ENCODE assay signal across 8 mouse cellular contexts in the genomic region with DNA sequence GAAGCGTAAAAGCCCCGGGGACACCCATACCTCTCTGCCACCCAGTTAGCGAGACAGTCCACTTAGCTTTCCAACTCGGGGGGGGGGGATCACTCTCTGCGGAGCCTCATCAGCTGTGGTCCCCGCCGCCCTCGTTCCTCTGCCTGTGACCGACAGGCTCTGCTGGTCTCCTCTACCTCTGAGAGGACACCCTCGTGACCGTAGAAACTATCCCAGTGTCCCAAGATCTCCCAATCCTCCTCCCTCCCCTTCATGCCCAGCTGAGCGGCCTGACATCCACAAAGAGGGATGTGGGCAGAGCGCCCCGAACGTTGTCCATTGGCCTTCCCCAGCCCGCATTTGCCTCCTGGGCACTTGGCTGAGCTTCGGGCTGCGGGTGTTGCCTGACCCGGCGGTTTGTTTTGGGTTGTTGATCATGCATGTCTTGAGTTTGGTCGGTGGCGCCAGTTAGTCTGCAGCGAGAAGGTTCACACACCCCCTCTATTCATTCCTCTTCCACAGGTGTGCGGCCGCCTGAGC. TPM values are rescaled to one million over a fixed set of nuclear protein-coding genes. Genes with fewer than 3 reads are reported as not detected.
DNase-seq lines count a peak whose midpoint lies in the region; ATAC-seq and TF ChIP-seq lines count a peak whose summit lies in the region.

No protein-coding gene starts in this region.

- peak; percentile 10 to 18 for DNase-seq in left cerebral cortex, postnatal 14 days (ENCODE audit: low spot score in 2 of 2)
- no peak for DNase-seq in left cerebral cortex, adult 8-10 months (ENCODE audit: low spot score in 2 of 2)
- DNase-seq in right cerebral cortex, adult 18-20 months, result peak; percentile 8
- DNase-seq in c-Kit-positive CD71-positive TER-119-positive erythroid progenitor cells, embryonic 14.5 days (ENCODE audit: low spot score), result no peak

- H3K4me2 ChIP-seq in heart, embryonic 12.5 days, result peak overlapping the region; percentile 98
- peak overlapping the region; percentile 85 for H3K4me2 ChIP-seq in kidney, embryonic 15.5 days
- peak overlapping the region; percentile 94 for H3K4me2 ChIP-seq in lung, embryonic 16.5 days (ENCODE audit: low read depth, low read length)

- H3K4me3 ChIP-seq in cortical plate, adult 2 months (ENCODE audit: insufficient read depth, low read length), result peak overlapping the region; percentile 84
- peak overlapping the region; percentile 65 for H3K4me3 ChIP-seq in heart, embryonic 12.5 days
- H3K4me3 ChIP-seq in kidney, embryonic 15.5 days (replicated peaks), result peak overlapping the region; percentile 72
- peak overlapping the region; percentile 76 for H3K4me3 ChIP-seq in lung, embryonic 16.5 days (ENCODE audit: low read length)

- ATAC-seq in heart, embryonic 12.5 days (ENCODE audit: insufficient number of reproducible peaks, low FRiP score), result no peak
- peak; percentile 55 for ATAC-seq in kidney, embryonic 15.5 days (replicated peaks; ENCODE audit: low FRiP score)
- ATAC-seq in lung, embryonic 16.5 days (ENCODE audit: low read depth), result no peak

- 0 out of 2 replicates have a peak, but pooled peaks cover 4% of the 10 kb centered on the region for H3K27me3 ChIP-seq in heart, embryonic 12.5 days (replicated peaks)
- H3K27me3 ChIP-seq in kidney, embryonic 15.5 days, result no peaks in the 10 kb centered on the region
- H3K27me3 ChIP-seq in lung, embryonic 16.5 days (ENCODE audit: control insufficient read depth, insufficient read depth, low read depth, low read length), result no peaks in the 10 kb centered on the region; the same call in 1 of the 2 replicates

- H3K27ac ChIP-seq in cortical plate, adult 2 months (ENCODE audit: insufficient read depth, low read length), result peak overlapping the region; percentile 38
- H3K27ac ChIP-seq in heart, embryonic 12.5 days (ENCODE audit: poor library complexity, severe bottlenecking), result no peak overlapping the region
- peak overlapping the region; percentile 95 for H3K27ac ChIP-seq in kidney, embryonic 15.5 days
- no peak overlapping the region for H3K27ac ChIP-seq in lung, embryonic 16.5 days (ENCODE audit: low read length)

- no peak for TF ChIP-seq CTCF in cortical plate, adult 2 months (IDR thresholded peaks at IDR 0.05; ENCODE audit: extremely low read depth, insufficient read depth, low read length)

- H3K9ac ChIP-seq in heart, embryonic 12.5 days, result peak overlapping the region; percentile 77
- H3K9ac ChIP-seq in kidney, embryonic 15.5 days, result peak overlapping the region; percentile 83
- H3K9ac ChIP-seq in lung, embryonic 16.5 days (ENCODE audit: low read length), result peak overlapping the region; percentile 76

- no peaks in the 10 kb centered on the region; the same call in 1 of the 2 replicates for H3K4me1 ChIP-seq in cortical plate, adult 2 months (ENCODE audit: control insufficient read depth, insufficient read depth, low read length)
- peaks cover 13% of the 10 kb centered on the region; the same call in 1 of the 2 replicates for H3K4me1 ChIP-seq in heart, embryonic 12.5 days (replicated peaks)
- H3K4me1 ChIP-seq in kidney, embryonic 15.5 days, result peaks cover 19% of the 10 kb centered on the region
- H3K4me1 ChIP-seq in lung, embryonic 16.5 days (replicated peaks; ENCODE audit: control insufficient read depth, insufficient read depth, low read length), result peaks cover 6% of the 10 kb centered on the region

- intact Hi-C loops in left cerebral cortex, postnatal 14 days (cut with DNase I), result loop anchor here (5.0 to 10.0 kb wide), 3 partner anchors 35 to 958 kb away; no protein-coding TSS in a partner anchor

- no peaks in the 10 kb centered on the region for H3K36me3 ChIP-seq in heart, embryonic 12.5 days
- no peaks in the 10 kb centered on the region for H3K36me3 ChIP-seq in kidney, embryonic 15.5 days
- no peaks in the 10 kb centered on the region for H3K36me3 ChIP-seq in lung, embryonic 16.5 days (ENCODE audit: control insufficient read depth, insufficient read depth, low read length)

- H3K9me3 ChIP-seq in heart, embryonic 12.5 days (replicated peaks), result no peaks in the 10 kb centered on the region
- no peaks in the 10 kb centered on the region for H3K9me3 ChIP-seq in kidney, embryonic 15.5 days (replicated peaks)
- no peaks in the 10 kb centered on the region for H3K9me3 ChIP-seq in lung, embryonic 16.5 days (ENCODE audit: control insufficient read depth, low read length)

- TF ChIP-seq POLR2A in cortical plate, adult 2 months (IDR thresholded peaks at IDR 0.05; ENCODE audit: extremely low read depth, insufficient read depth, low read length), result no peak

- WGBS in heart, embryonic 12.5 days, result 0% methylated on average over 25 of the region's 25 CpGs
- WGBS in kidney, embryonic 15.5 days, result under 1% methylated on average over 25 of the region's 25 CpGs
- under 1% methylated on average over 25 of the region's 25 CpGs for WGBS in lung, embryonic 16.5 days

RNA-seq across cellular contexts. Expression of a gene that starts 1.5 kb away (rescaled TPM):
- 10 to 100 TPM; 25.0 to 30.6 TPM for total RNA-seq in left cerebral cortex, postnatal 14 days (2021)
- total RNA-seq in left cerebral cortex, adult 8-10 months (2022), result 10 to 100 TPM; 55.0 to 68.0 (median 62.2) TPM
- polyA plus RNA-seq in cortical plate, adult 2 months (2012; rRNA removed), result 31.7 and 40.8 TPM in 2 replicates
- polyA plus RNA-seq in heart, embryonic 12.5 days (2016; fragmentation: Nextera tagmentation; extraction: Ambion mirVana), result 4.4 and 4.7 TPM in 2 replicates
- polyA plus RNA-seq in kidney, embryonic 15.5 days (2015; fragmentation: Nextera tagmentation; extraction: Ambion mirVana), result 24.3 and 26.6 TPM in 2 replicates
- polyA plus RNA-seq in lung, embryonic 16.5 days (2015; fragmentation: Nextera tagmentation; extraction: Ambion mirVana), result 1.8 and 2.0 TPM in 2 replicates

Comparison
In these comparisons a context has a peak if more than half of its experiments do, and no peak if none do; other contexts are left out.
1. DNase-seq: peak in left cerebral cortex, postnatal 14 days (2 of 2) and right cerebral cortex, adult 18-20 months (single experiment); none in left cerebral cortex, adult 8-10 months (0 of 2) and c-Kit-positive CD71-positive TER-119-positive erythroid progenitor cells, embryonic 14.5 days (single experiment).
2. H3K27ac ChIP-seq: peak in cortical plate, adult 2 months (single experiment) and kidney, embryonic 15.5 days (single experiment); none in heart, embryonic 12.5 days (single experiment) and lung, embryonic 16.5 days (single experiment).
3. Peak in every context shown above with its lines, with median percentiles within 50 percentile points of each other: H3K4me3 ChIP-seq, H3K4me2 ChIP-seq and H3K9ac ChIP-seq.